31 mouse cellular contexts compared by ENCODE assay signal in genomic region chr7:30211025-30211424, GRCm38 (mm10). TPM values are rescaled to one million over a fixed set of nuclear protein-coding genes. Genes with fewer than 3 reads are reported as not detected.
DNase-seq lines count a peak whose midpoint lies in the region; ATAC-seq and TF ChIP-seq lines count a peak whose summit lies in the region.
"Had no signal": no experiment of that assay in that cellular context is flagged by ENCODE, and none has a peak within 500 bp of the region (broad histone marks: within the 10 kb centered on the region; RNA-seq: fewer than 3 reads in every experiment).

No protein-coding gene starts in this region.

- no peaks in the 10 kb centered on the region for H3K9me3 ChIP-seq in midbrain, embryonic 11.5 days (ENCODE audit: control insufficient read depth, low read length)
- no peaks in the 10 kb centered on the region for H3K9me3 ChIP-seq in midbrain, postnatal 0 days (ENCODE audit: low read length)
- H3K9me3 ChIP-seq: embryonic facial prominence, embryonic 12.5 days; embryonic facial prominence, embryonic 15.5 days; heart, embryonic 12.5 days; heart, embryonic 15.5 days; hindbrain, embryonic 10.5 days; hindbrain, embryonic 13.5 days; intestine, embryonic 15.5 days had no signal

- H3K36me3 ChIP-seq in midbrain, embryonic 11.5 days (ENCODE audit: control insufficient read depth, insufficient read depth, low read length): no peaks in the 10 kb centered on the region
- H3K36me3 ChIP-seq in midbrain, postnatal 0 days (ENCODE audit: insufficient read depth, low read length): no peaks in the 10 kb centered on the region
- H3K36me3 ChIP-seq: embryonic facial prominence, embryonic 12.5 days; embryonic facial prominence, embryonic 15.5 days; heart, embryonic 12.5 days; heart, embryonic 15.5 days; hindbrain, embryonic 10.5 days; hindbrain, embryonic 13.5 days; intestine, embryonic 15.5 days had no signal

- WGBS in midbrain, embryonic 11.5 days: 25% methylated on average over 4 of the region's 4 CpGs
- WGBS in midbrain, postnatal 0 days: 19% methylated on average over 4 of the region's 4 CpGs

- no peak for ATAC-seq in midbrain, embryonic 11.5 days (ENCODE audit: low FRiP score)
- no peak for ATAC-seq in midbrain, postnatal 0 days (ENCODE audit: low FRiP score)
- ATAC-seq: forebrain, embryonic 14.5 days; forebrain, postnatal 0 days; hindbrain, embryonic 16.5 days; intestine, embryonic 15.5 days had no signal

- H3K27me3 ChIP-seq in midbrain, embryonic 11.5 days (ENCODE audit: control insufficient read depth, insufficient read depth, low read length): no peaks in the 10 kb centered on the region
- H3K27me3 ChIP-seq in midbrain, postnatal 0 days (ENCODE audit: insufficient read depth, low read length): no peaks in the 10 kb centered on the region
- H3K27me3 ChIP-seq: embryonic facial prominence, embryonic 12.5 days; embryonic facial prominence, embryonic 15.5 days; heart, embryonic 12.5 days; heart, embryonic 15.5 days; intestine, embryonic 15.5 days had no signal

- H3K4me3 ChIP-seq in midbrain, embryonic 11.5 days (ENCODE audit: low read depth, low read length): no peak overlapping the region
- H3K4me3 ChIP-seq in midbrain, postnatal 0 days (ENCODE audit: low read depth, low read length): no peak overlapping the region
- H3K4me3 ChIP-seq: embryonic facial prominence, embryonic 12.5 days; embryonic facial prominence, embryonic 15.5 days; gastrocnemius, adult 2 months; heart, embryonic 12.5 days; heart, embryonic 15.5 days; hindbrain, embryonic 10.5 days; hindbrain, embryonic 13.5 days; intestine, embryonic 15.5 days had no signal

- no peak for TF ChIP-seq CTCF in midbrain, postnatal 0 days (IDR thresholded peaks at IDR 0.05)

- no peaks in the 10 kb centered on the region for H3K4me1 ChIP-seq in midbrain, embryonic 11.5 days (ENCODE audit: control insufficient read depth, insufficient read depth, low read length)
- H3K4me1 ChIP-seq in midbrain, postnatal 0 days (ENCODE audit: insufficient read depth, low read length): no peaks in the 10 kb centered on the region
- H3K4me1 ChIP-seq: embryonic facial prominence, embryonic 12.5 days; embryonic facial prominence, embryonic 15.5 days; heart, embryonic 12.5 days; heart, embryonic 15.5 days; hindbrain, embryonic 10.5 days; hindbrain, embryonic 13.5 days; intestine, embryonic 15.5 days had no signal

- DNase-seq in adrenal gland, postnatal 14 days: peak; percentile 2
- DNase-seq in adrenal gland, postnatal 4 days (ENCODE audit: low spot score in 2 of 2): no peak
- peak; percentile 51 for DNase-seq in midbrain, embryonic 11.5 days (ENCODE audit: low spot score, missing footprints)
- DNase-seq in midbrain, postnatal 0 days (ENCODE audit: low spot score): no peak
- DNase-seq in R1 (ENCODE audit: low read depth, low spot score): peak; percentile 81
- no peak for DNase-seq in gastrocnemius, postnatal 10 days
- DNase-seq: adrenal gland, postnatal 10 days; cerebellum, adult 18-20 months; cerebellum, adult 9-11 months; cerebellum, postnatal 25 days; forebrain, postnatal 0 days; gastrocnemius, adult 2 months; gastrocnemius, postnatal 25 days; heart, adult 18-20 months; heart, postnatal 10 days; heart, postnatal 36 days had no signal

- H3K9ac ChIP-seq in midbrain, embryonic 11.5 days (ENCODE audit: low read length): no peak overlapping the region
- no peak overlapping the region for H3K9ac ChIP-seq in midbrain, postnatal 0 days (replicated peaks; ENCODE audit: low read length, poor library complexity, severe bottlenecking)
- H3K9ac ChIP-seq: embryonic facial prominence, embryonic 12.5 days; embryonic facial prominence, embryonic 15.5 days; forebrain, postnatal 0 days; heart, embryonic 12.5 days; heart, embryonic 15.5 days; hindbrain, embryonic 13.5 days; intestine, embryonic 15.5 days had no signal

- H3K4me2 ChIP-seq in midbrain, embryonic 11.5 days: no peak overlapping the region
- H3K4me2 ChIP-seq in midbrain, postnatal 0 days (ENCODE audit: low read depth, low read length, poor library complexity, severe bottlenecking): no peak overlapping the region
- H3K4me2 ChIP-seq: embryonic facial prominence, embryonic 12.5 days; embryonic facial prominence, embryonic 15.5 days; heart, embryonic 12.5 days; heart, embryonic 15.5 days; hindbrain, embryonic 13.5 days; intestine, embryonic 15.5 days had no signal

- no peak overlapping the region for H3K27ac ChIP-seq in midbrain, embryonic 11.5 days (ENCODE audit: low read depth, low read length)
- H3K27ac ChIP-seq in midbrain, postnatal 0 days (ENCODE audit: low read depth, low read length): no peak overlapping the region
- H3K27ac ChIP-seq: embryonic facial prominence, embryonic 12.5 days; embryonic facial prominence, embryonic 15.5 days; gastrocnemius, adult 2 months; heart, embryonic 15.5 days; hindbrain, embryonic 10.5 days; hindbrain, embryonic 13.5 days; intestine, embryonic 15.5 days had no signal

RNA-seq across cellular contexts. Expression of gene Capns1, which starts 12.4 kb away (rescaled TPM):
- total RNA-seq in adrenal gland, postnatal 14 days (2021): 526 and 534 TPM in 2 replicates
- 100 to 1,000 TPM; 418 to 431 TPM for total RNA-seq in adrenal gland, postnatal 4 days (2021)
- 39.0 and 43.9 TPM in 2 replicates for polyA plus RNA-seq in midbrain, embryonic 11.5 days (2014; fragmentation: Nextera tagmentation; extraction: Ambion mirVana)
- total RNA-seq in midbrain, postnatal 0 days (2014; rRNA removed): 201 and 272 TPM in 2 replicates
- 58.0 and 62.4 TPM in 2 replicates for polyA plus RNA-seq in midbrain, postnatal 0 days (2015; fragmentation: Nextera tagmentation; extraction: Ambion mirVana)
- total RNA-seq in gastrocnemius, postnatal 10 days (2021): 100 to 1,000 TPM; 314 to 330 TPM

RNA-seq across cellular contexts. Expression of gene Polr2i, which starts 20.7 kb away (rescaled TPM):
- 95.5 and 99.4 TPM in 2 replicates for total RNA-seq in adrenal gland, postnatal 14 days (2021)
- total RNA-seq in adrenal gland, postnatal 4 days (2021): 10 to 100 TPM; 82.1 to 84.3 TPM
- 149 and 163 TPM in 2 replicates for polyA plus RNA-seq in midbrain, embryonic 11.5 days (2014; fragmentation: Nextera tagmentation; extraction: Ambion mirVana)
- 93.3 and 126 TPM in 2 replicates for total RNA-seq in midbrain, postnatal 0 days (2014; rRNA removed)
- 190 and 196 TPM in 2 replicates for polyA plus RNA-seq in midbrain, postnatal 0 days (2015; fragmentation: Nextera tagmentation; extraction: Ambion mirVana)
- 10 to 100 TPM; 71.9 to 80.7 TPM for total RNA-seq in gastrocnemius, postnatal 10 days (2021)

RNA-seq across cellular contexts. Expression of gene Tbcb, which starts 21.0 kb away (rescaled TPM):
- total RNA-seq in adrenal gland, postnatal 14 days (2021): 67.7 and 75.4 TPM in 2 replicates
- total RNA-seq in adrenal gland, postnatal 4 days (2021): 10 to 100 TPM; 84.3 to 85.1 TPM
- polyA plus RNA-seq in midbrain, embryonic 11.5 days (2014; fragmentation: Nextera tagmentation; extraction: Ambion mirVana): 255 and 260 TPM in 2 replicates
- 127 and 149 TPM in 2 replicates for total RNA-seq in midbrain, postnatal 0 days (2014; rRNA removed)
- polyA plus RNA-seq in midbrain, postnatal 0 days (2015; fragmentation: Nextera tagmentation; extraction: Ambion mirVana): 483 and 527 TPM in 2 replicates
- total RNA-seq in gastrocnemius, postnatal 10 days (2021): 10 to 100 TPM; 42.8 to 47.0 TPM

RNA-seq across cellular contexts. Expression of gene Ovol3, which starts 24.5 kb away (rescaled TPM):
- not detected in 2 replicates for total RNA-seq in adrenal gland, postnatal 14 days (2021)
- not detected for total RNA-seq in adrenal gland, postnatal 4 days (2021)
- polyA plus RNA-seq in midbrain, embryonic 11.5 days (2014; fragmentation: Nextera tagmentation; extraction: Ambion mirVana): not detected in 2 replicates
- total RNA-seq in midbrain, postnatal 0 days (2014; rRNA removed): not detected in 2 replicates
- not detected in 2 replicates for polyA plus RNA-seq in midbrain, postnatal 0 days (2015; fragmentation: Nextera tagmentation; extraction: Ambion mirVana)
- total RNA-seq in gastrocnemius, postnatal 10 days (2021): under 1 TPM in 1 of 2 experiments, not detected in 1; 0.77 TPM
- total RNA-seq: adrenal gland, adult 18-20 months; adrenal gland, postnatal 10 days; common myeloid progenitor, adult 5-6 weeks; forebrain, postnatal 0 days; gastrocnemius, adult 2 months; gastrocnemius, postnatal 25 days; heart, adult 18-20 months; heart, postnatal 10 days; heart, postnatal 36 days; MEL had no signal
- polyA plus RNA-seq: forebrain, embryonic 11.5 days; forebrain, embryonic 14.5 days; forebrain, postnatal 0 days; frontal cortex, adult 2 months; gonadal fat pad, adult 2 months; heart, embryonic 12.5 days; heart, embryonic 15.5 days; hindbrain, embryonic 10.5 days; hindbrain, embryonic 13.5 days; hindbrain, embryonic 16.5 days; intestine, embryonic 15.5 days had no signal

RNA-seq across cellular contexts. Expression of gene Cox7a1, which starts 27.1 kb away (rescaled TPM):
- 1,359 and 1,375 TPM in 2 replicates for total RNA-seq in adrenal gland, postnatal 14 days (2021)
- 100 to 1,000 TPM; 176 to 250 TPM for total RNA-seq in adrenal gland, postnatal 4 days (2021)
- 3.5 and 4.1 TPM in 2 replicates for polyA plus RNA-seq in midbrain, embryonic 11.5 days (2014; fragmentation: Nextera tagmentation; extraction: Ambion mirVana)
- total RNA-seq in midbrain, postnatal 0 days (2014; rRNA removed): not detected in 2 replicates
- 7.3 and 8.8 TPM in 2 replicates for polyA plus RNA-seq in midbrain, postnatal 0 days (2015; fragmentation: Nextera tagmentation; extraction: Ambion mirVana)
- 100 to 1,000 TPM; 630 to 723 TPM for total RNA-seq in gastrocnemius, postnatal 10 days (2021)
- total RNA-seq: common myeloid progenitor, adult 5-6 weeks had no signal

Comparison
In these comparisons a context has a peak if more than half of its experiments do, and no peak if none do; other contexts are left out.
1. DNase-seq: peak in adrenal gland, postnatal 14 days (single experiment), midbrain, embryonic 11.5 days (single experiment) and R1 (single experiment); none in adrenal gland, postnatal 4 days (0 of 2), midbrain, postnatal 0 days (single experiment) and gastrocnemius, postnatal 10 days (single experiment).